Mouse (Mus musculus): ENCODE results near the gene Vmo1.

DNA sequence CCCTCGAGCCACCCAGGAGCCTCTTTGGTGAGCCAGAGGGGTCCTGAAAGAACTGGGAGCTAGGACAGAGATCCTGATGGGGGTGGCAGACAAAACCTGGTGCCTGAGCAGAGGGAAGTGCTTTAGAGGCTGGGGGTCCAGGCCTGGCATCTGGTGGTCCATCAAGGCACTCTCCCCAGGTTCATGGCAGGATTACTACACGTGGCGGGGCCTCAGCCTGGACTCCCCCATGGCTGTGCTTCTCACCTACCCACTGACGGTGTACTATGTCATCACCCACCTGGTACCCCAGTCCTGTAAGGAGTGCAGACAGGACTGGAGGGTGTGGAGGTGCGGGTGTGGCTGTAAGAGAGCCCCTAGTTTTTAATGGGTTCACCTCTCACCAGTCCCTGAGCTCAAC lies 50.4 kb downstream of the Vmo1 start:
- TF ChIP-seq CTCF (IDR thresholded peaks at IDR 0.05; ENCODE audit: control insufficient read depth, insufficient read depth, low read length) = no peak
- no peak for TF ChIP-seq POLR2A (IDR thresholded peaks at IDR 0.05; ENCODE audit: borderline replicate concordance, control insufficient read depth, low read depth, low read length)
